Mouse (Mus musculus): ENCODE results near the gene Rab31. TPM values are rescaled to one million over a fixed set of nuclear protein-coding genes. Genes with fewer than 3 reads are reported as not detected.

The Rab31 gene
- total RNA-seq, 2 experiments from 2014 or later, result 83.1 to 96.3 TPM

GRCm38 (mm10) chr17:65675985-65676384, 96.6 kb downstream of the Rab31 start:
- DNase-seq, result no peak
- intact Hi-C loops (cut with DNase I), result no loop called here

- DNase-seq, result no peak
- intact Hi-C loops (cut with DNase I), result no loop called here
Measured at GRCm38 (mm10) chr17:65674710-65675171, 97.8 kb downstream of the Rab31 start.

GRCm38 (mm10) chr17:65672926-65673325, 99.6 kb downstream of the Rab31 start:
- intact Hi-C loops (cut with DNase I), result no loop called here
- DNase-seq, result no peak

GRCm38 (mm10) chr17:65669061-65669460, 103.5 kb downstream of the Rab31 start:
- intact Hi-C loops (cut with DNase I), result no loop called here
- DNase-seq, result no peak

GRCm38 (mm10) chr17:65667792-65668191, 104.8 kb downstream of the Rab31 start:
- intact Hi-C loops (cut with DNase I), result no loop called here
- DNase-seq, result no peak

- no peak for DNase-seq
- intact Hi-C loops (cut with DNase I), result no loop called here
Measured at GRCm38 (mm10) chr17:65666388-65667161, 106.0 kb downstream of the Rab31 start.

GRCm38 (mm10) chr17:65665786-65666387, 106.7 kb downstream of the Rab31 start:
- intact Hi-C loops (cut with DNase I), result no loop called here
- DNase-seq, result no peak

GRCm38 (mm10) chr17:65663329-65664078, 109.0 kb downstream of the Rab31 start:
- intact Hi-C loops (cut with DNase I), result no loop called here
- no peak for DNase-seq

GRCm38 (mm10) chr17:65662662-65663061, 109.9 kb downstream of the Rab31 start:
- DNase-seq, result no peak
- intact Hi-C loops (cut with DNase I), result no loop called here

- intact Hi-C loops (cut with DNase I), result no loop called here
- DNase-seq, result no peak
Measured at GRCm38 (mm10) chr17:65658416-65658815, 114.1 kb downstream of the Rab31 start.

GRCm38 (mm10) chr17:65657958-65658357, 114.6 kb downstream of the Rab31 start:
- no peak for DNase-seq
- intact Hi-C loops (cut with DNase I), result no loop called here

GRCm38 (mm10) chr17:65656731-65657130, 115.8 kb downstream of the Rab31 start:
- intact Hi-C loops (cut with DNase I), result no loop called here
- no peak for DNase-seq

- intact Hi-C loops (cut with DNase I), result no loop called here
- no peak for DNase-seq
Measured at GRCm38 (mm10) chr17:65656076-65656475, 116.5 kb downstream of the Rab31 start.

GRCm38 (mm10) chr17:65655608-65656007, 116.9 kb downstream of the Rab31 start:
- no peak for DNase-seq
- intact Hi-C loops (cut with DNase I), result no loop called here

GRCm38 (mm10) chr17:65650598-65650997, 122.0 kb downstream of the Rab31 start:
- intact Hi-C loops (cut with DNase I), result no loop called here
- DNase-seq, result no peak

GRCm38 (mm10) chr17:65649175-65649493, 123.4 kb downstream of the Rab31 start:
- DNase-seq, result no peak
- intact Hi-C loops (cut with DNase I), result no loop called here

GRCm38 (mm10) chr17:65648371-65649174, 124.0 kb downstream of the Rab31 start:
- no peak for DNase-seq
- intact Hi-C loops (cut with DNase I), result no loop called here

- intact Hi-C loops (cut with DNase I), result no loop called here
- DNase-seq, result no peak
Measured at GRCm38 (mm10) chr17:65647961-65648360, 124.6 kb downstream of the Rab31 start.

- intact Hi-C loops (cut with DNase I), result no loop called here
- DNase-seq, result no peak
Measured at GRCm38 (mm10) chr17:65647226-65647625, 125.3 kb downstream of the Rab31 start.

- intact Hi-C loops (cut with DNase I), result no loop called here
- DNase-seq, result no peak
Measured at GRCm38 (mm10) chr17:65643579-65643978, 129.0 kb downstream of the Rab31 start.

- DNase-seq, result no peak
- intact Hi-C loops (cut with DNase I), result no loop called here
Measured at GRCm38 (mm10) chr17:65643051-65643521, 129.5 kb downstream of the Rab31 start.
